ENCODE assay signal across 17 mouse cellular contexts in genomic region chr15:79394842-79395241, GRCm38 (mm10). TPM values are rescaled to one million over a fixed set of nuclear protein-coding genes. Genes with fewer than 3 reads are reported as not detected.
DNase-seq lines count a peak whose midpoint lies in the region; ATAC-seq and TF ChIP-seq lines count a peak whose summit lies in the region.
"Had no signal": no experiment of that assay in that cellular context is flagged by ENCODE, and none has a peak within 500 bp of the region (broad histone marks: within the 10 kb centered on the region; RNA-seq: fewer than 3 reads in every experiment).

No protein-coding gene starts in this region.

- TF ChIP-seq CTCF in gastrocnemius, adult 2 months (IDR thresholded peaks at IDR 0.05): no peak
- no peak for TF ChIP-seq CTCF in intestine, postnatal 0 days (IDR thresholded peaks at IDR 0.05; ENCODE audit: low read depth)

- intact Hi-C loops in gastrocnemius, adult 2 months (cut with DNase I): no loop called here
- intact Hi-C loops in gastrocnemius, postnatal 36 days (cut with DNase I): no loop called here

- no peak for ATAC-seq in intestine, postnatal 0 days
- ATAC-seq in intestine, embryonic 15.5 days: no peak
- no peak for ATAC-seq in neural tube, embryonic 13.5 days (ENCODE audit: low read depth)
- ATAC-seq in erythroblast, adult 5-6 weeks (replicated peaks; ENCODE audit: low FRiP score, poor library complexity, severe bottlenecking): no peak
- ATAC-seq: forebrain, embryonic 16.5 days; midbrain, embryonic 16.5 days; Patski had no signal

- no peak for DNase-seq in gastrocnemius, adult 2 months
- no peak for DNase-seq in gastrocnemius, postnatal 36 days
- no peak for DNase-seq in neural tube, embryonic 10.5 days (ENCODE audit: extremely low spot score, low spot score)
- no peak for DNase-seq in cerebellum, postnatal 4 days (ENCODE audit: low spot score in 2 of 2)
- DNase-seq: cerebellum, adult 2 months; gastrocnemius, postnatal 14 days; right cerebral cortex, adult 18-20 months had no signal

- no peaks in the 10 kb centered on the region; the same call in 1 of the 2 replicates for H3K36me3 ChIP-seq in intestine, postnatal 0 days (ENCODE audit: control insufficient read depth, insufficient read depth)
- H3K36me3 ChIP-seq in intestine, embryonic 15.5 days: no peaks in the 10 kb centered on the region
- peaks cover 13% of the 10 kb centered on the region; the same call in 1 of the 2 replicates for H3K36me3 ChIP-seq in neural tube, embryonic 13.5 days
- H3K36me3 ChIP-seq: hindbrain, embryonic 15.5 days had no signal

- peaks cover 18% of the 10 kb centered on the region for H3K4me1 ChIP-seq in intestine, postnatal 0 days (replicated peaks; ENCODE audit: control insufficient read depth, insufficient read depth, low read length)
- peaks cover 61% of the 10 kb centered on the region for H3K4me1 ChIP-seq in intestine, embryonic 15.5 days (replicated peaks)
- peaks cover 73% of the 10 kb centered on the region for H3K4me1 ChIP-seq in neural tube, embryonic 13.5 days (replicated peaks)

- H3K27ac ChIP-seq in gastrocnemius, adult 2 months: peak overlapping the region; percentile 89
- H3K27ac ChIP-seq in intestine, postnatal 0 days (ENCODE audit: low read depth, low read length): no peak overlapping the region
- H3K27ac ChIP-seq in intestine, embryonic 15.5 days: no peak overlapping the region
- H3K27ac ChIP-seq in neural tube, embryonic 13.5 days (replicated peaks): no peak overlapping the region
- H3K27ac ChIP-seq: embryonic facial prominence, embryonic 15.5 days; hindbrain, embryonic 15.5 days; left cerebral cortex, adult 2 months had no signal

- no peaks in the 10 kb centered on the region for H3K9me3 ChIP-seq in intestine, postnatal 0 days (ENCODE audit: control insufficient read depth)
- no peaks in the 10 kb centered on the region for H3K9me3 ChIP-seq in intestine, embryonic 15.5 days
- no peaks in the 10 kb centered on the region for H3K9me3 ChIP-seq in neural tube, embryonic 13.5 days
- H3K9me3 ChIP-seq: embryonic facial prominence, embryonic 15.5 days; hindbrain, embryonic 15.5 days had no signal

- H3K4me2 ChIP-seq in intestine, postnatal 0 days (replicated peaks; ENCODE audit: low read depth): no peak overlapping the region
- no peak overlapping the region for H3K4me2 ChIP-seq in intestine, embryonic 15.5 days (replicated peaks)
- H3K4me2 ChIP-seq in neural tube, embryonic 13.5 days: 0 out of 2 replicates have a peak overlapping the region, but pooled peaks have one; percentile 27
- H3K4me2 ChIP-seq: embryonic facial prominence, embryonic 15.5 days had no signal

- H3K4me3 ChIP-seq in gastrocnemius, adult 2 months: peak overlapping the region; percentile 68
- H3K4me3 ChIP-seq in intestine, postnatal 0 days (ENCODE audit: low read depth, low read length): no peak overlapping the region
- H3K4me3 ChIP-seq in intestine, embryonic 15.5 days (replicated peaks): no peak overlapping the region
- H3K4me3 ChIP-seq in neural tube, embryonic 13.5 days: no peak overlapping the region
- H3K4me3 ChIP-seq: embryonic facial prominence, embryonic 15.5 days; hindbrain, embryonic 15.5 days had no signal

- H3K9ac ChIP-seq in intestine, postnatal 0 days (ENCODE audit: low read depth, low read length): peak overlapping the region; percentile 42
- no peak overlapping the region for H3K9ac ChIP-seq in intestine, embryonic 15.5 days
- H3K9ac ChIP-seq in neural tube, embryonic 13.5 days: no peak overlapping the region
- H3K9ac ChIP-seq: embryonic facial prominence, embryonic 15.5 days; hindbrain, embryonic 15.5 days had no signal

- WGBS in intestine, postnatal 0 days: 62% methylated on average over 4 of the region's 4 CpGs
- WGBS in intestine, embryonic 15.5 days: 46% methylated on average over 4 of the region's 4 CpGs
- WGBS in neural tube, embryonic 13.5 days: 74% methylated on average over 4 of the region's 4 CpGs

- no peaks in the 10 kb centered on the region for H3K27me3 ChIP-seq in intestine, postnatal 0 days (replicated peaks; ENCODE audit: control insufficient read depth, insufficient read depth, low read length)
- no peaks in the 10 kb centered on the region for H3K27me3 ChIP-seq in intestine, embryonic 15.5 days (replicated peaks)
- H3K27me3 ChIP-seq in neural tube, embryonic 13.5 days: no peaks in the 10 kb centered on the region
- H3K27me3 ChIP-seq: embryonic facial prominence, embryonic 15.5 days; hindbrain, embryonic 15.5 days; Patski had no signal

RNA-seq across cellular contexts. Expression of gene Tmem184b, which starts 8.5 kb away (rescaled TPM):
- total RNA-seq in gastrocnemius, adult 2 months (2021): 10 to 100 TPM; 26.1 to 36.7 TPM
- 10 to 100 TPM; 23.2 to 30.0 TPM for total RNA-seq in gastrocnemius, postnatal 36 days (2021)
- 32.7 and 34.1 TPM in 2 replicates for polyA plus RNA-seq in intestine, postnatal 0 days (2015; fragmentation: Nextera tagmentation; extraction: Ambion mirVana)
- 49.4 and 51.0 TPM in 2 replicates for polyA plus RNA-seq in intestine, embryonic 15.5 days (2015; fragmentation: Nextera tagmentation; extraction: Ambion mirVana)
- polyA plus RNA-seq in neural tube, embryonic 13.5 days (2015; fragmentation: Nextera tagmentation; extraction: Ambion mirVana): 42.0 and 45.8 TPM in 2 replicates
- 4.8 and 5.2 TPM in 2 replicates for total RNA-seq in erythroblast, adult 5-6 weeks (2015; ENCODE audit: low replicate concordance)
- 2.6 and 9.4 TPM in 2 replicates for total RNA-seq in erythroblast, adult 5-6 weeks (2017; ENCODE audit: low replicate concordance)

RNA-seq across cellular contexts. Expression of gene Maff, which starts 48.4 kb away (rescaled TPM):
- total RNA-seq in gastrocnemius, adult 2 months (2021): 1 to 10 TPM; 4.0 to 8.8 TPM
- total RNA-seq in gastrocnemius, postnatal 36 days (2021): 1 to 10 TPM; 3.4 to 4.0 TPM
- polyA plus RNA-seq in intestine, postnatal 0 days (2015; fragmentation: Nextera tagmentation; extraction: Ambion mirVana): 6.6 and 8.8 TPM in 2 replicates
- polyA plus RNA-seq in intestine, embryonic 15.5 days (2015; fragmentation: Nextera tagmentation; extraction: Ambion mirVana): 5.8 and 7.9 TPM in 2 replicates
- 0.77 and 1.2 TPM in 2 replicates for polyA plus RNA-seq in neural tube, embryonic 13.5 days (2015; fragmentation: Nextera tagmentation; extraction: Ambion mirVana)
- total RNA-seq in erythroblast, adult 5-6 weeks (2015; ENCODE audit: low replicate concordance): not detected in 2 replicates
- total RNA-seq in erythroblast, adult 5-6 weeks (2017; ENCODE audit: low replicate concordance): not detected in 2 replicates
